Mouse (Mus musculus) embryonic facial prominence, embryonic 13.5 days (tissue): ENCODE results near the gene Plekhd1. TPM values are rescaled to one million over a fixed set of nuclear protein-coding genes. Genes with fewer than 3 reads are reported as not detected.

ENCODE experiments used
- ATAC-seq: fragments of 200-750 bp; cut with Nextera tagmentation; 2 replicates; pipeline ENCODE4 v1.8.0; 2017; ENCODE audit warnings: low read depth; ENCODE audit not compliant: insufficient number of reproducible peaks, insufficient read depth, low FRiP score, low TSS enrichment
- H3K27ac ChIP-seq: fragments of 300-500 bp; sonication (generic); 2 replicates; pipeline ENCODE4 v1.5.1; 2015; ENCODE audit warnings: moderate library complexity, mild to moderate bottlenecking, inconsistent platforms
- H3K27me3 ChIP-seq: fragments of 300-500 bp; sonication (generic); 2 replicates; pipeline ENCODE4 v1.6.1; 2015; ENCODE audit warnings: mild to moderate bottlenecking, inconsistent platforms
- H3K36me3 ChIP-seq: fragments of 300-500 bp; sonication (generic); 2 replicates; pipeline ENCODE4 v1.6.1; 2015; ENCODE audit warnings: mild to moderate bottlenecking, inconsistent platforms
- H3K4me1 ChIP-seq: fragments of 300-500 bp; sonication (generic); 2 replicates; pipeline ENCODE4 v1.6.1; 2015; ENCODE audit warnings: inconsistent platforms
- H3K4me2 ChIP-seq: fragments of 300-500 bp; sonication (generic); 2 replicates; pipeline ENCODE4 v1.6.1; 2015; ENCODE audit warnings: moderate library complexity, mild to moderate bottlenecking, inconsistent platforms
- H3K4me3 ChIP-seq: fragments of 300-500 bp; sonication (generic); 2 replicates; pipeline ENCODE4 v1.5.1; 2015; ENCODE audit warnings: mild to moderate bottlenecking, inconsistent platforms
- H3K9ac ChIP-seq: fragments of 300-500 bp; sonication (generic); 2 replicates; pipeline ENCODE4 v1.6.1; 2015; ENCODE audit warnings: mild to moderate bottlenecking, inconsistent platforms
- H3K9me3 ChIP-seq: fragments of 300-500 bp; sonication (generic); 2 replicates; pipeline ENCODE4 v1.6.1; 2016; ENCODE audit warnings: inconsistent platforms
- WGBS: fragments of 180-500 bp; shearing (Covaris S2); methylation state at CpG from one replicate; pipeline ENCODE4 v1.1.7; 2015; ENCODE audit warnings: mixed read lengths; 5-methylcytosine and 5-hydroxymethylcytosine counted together
- polyA plus RNA-seq: library from polyadenylated mRNA; unstranded; fragments of >200 nt; fragmentation: Nextera tagmentation; extraction: Ambion mirVana; gene quantifications from 2 replicates; pipeline ENCODE4 v1.2.1, GENCODE M21; 2015

Gene Plekhd1
- polyA plus RNA-seq, 1 experiment from 2014 or later: 0.07 TPM

- 8% methylated on average over 13 of the region's 13 CpGs for WGBS
- no peaks in the 10 kb centered on the region for H3K36me3 ChIP-seq
- no peak for ATAC-seq
- H3K27ac ChIP-seq: no peak overlapping the region; the same call in 1 of the 2 replicates
- peak overlapping the region; percentile 88 for H3K4me2 ChIP-seq
- H3K4me3 ChIP-seq: peak overlapping the region; percentile 61
- no peaks in the 10 kb centered on the region for H3K9me3 ChIP-seq
- peaks cover 31% of the 10 kb centered on the region for H3K4me1 ChIP-seq
- H3K27me3 ChIP-seq: peaks cover 57% of the 10 kb centered on the region
- peak overlapping the region; percentile 67 for H3K9ac ChIP-seq
Observed at GRCm38 (mm10) chr12:80759387-80759712, 67.0 kb downstream of the Plekhd1 start.

- no peak overlapping the region; the same call in 1 of the 2 replicates for H3K27ac ChIP-seq
Observed at GRCm38 (mm10) chr12:80759713-80760395, 67.5 kb downstream of the Plekhd1 start.

GRCm38 (mm10) chr12:80760396-80760801 lies 68.0 kb downstream of the Plekhd1 start, which contains the start of gene Ccdc177:
Gene Ccdc177 (minus strand): TSS chr12:80760687.
- Histone ChIP-seq H3K9ac (peak within 1 kb of the TSS; percentile 68), H3K9me3 (no peaks in the 10 kb centered on the region), H3K4me2 (peak within 1 kb of the TSS; percentile 88), H3K36me3 (no peaks in the 10 kb centered on the region), H3K27ac (no peak within 1 kb of the TSS; the same call in 1 of the 2 replicates), H3K4me1 (peaks cover 31% of the 10 kb centered on the region), H3K27me3 (peaks cover 53% of the 10 kb centered on the region), H3K4me3 (peak within 1 kb of the TSS; percentile 61)
- WGBS: under 1% methylated on average over 24 of the region's 24 CpGs
- no peak for ATAC-seq

More at GRCm38 (mm10) chr12:80759713-80760395, 67.5 kb downstream of the Plekhd1 start:
- peaks cover 31% of the 10 kb centered on the region for H3K4me1 ChIP-seq
- no peaks in the 10 kb centered on the region for H3K36me3 ChIP-seq
- H3K27me3 ChIP-seq: peaks cover 57% of the 10 kb centered on the region
- H3K9me3 ChIP-seq: no peaks in the 10 kb centered on the region
- H3K4me2 ChIP-seq: peak overlapping the region; percentile 88
- peak overlapping the region; percentile 61 for H3K4me3 ChIP-seq
- WGBS: 1% methylated on average over 22 of the region's 22 CpGs
- no peak for ATAC-seq
- H3K9ac ChIP-seq: peak overlapping the region; percentile 68

GRCm38 (mm10) chr12:80762982-80763381 lies 70.6 kb downstream of the Plekhd1 start:
- Histone ChIP-seq H3K27me3 (peaks cover 28% of the 10 kb centered on the region), H3K4me1 (peaks cover 23% of the 10 kb centered on the region), H3K9ac (no peak overlapping the region), H3K36me3 (no peaks in the 10 kb centered on the region), H3K27ac (no peak overlapping the region), H3K4me2 (no peak overlapping the region), H3K4me3 (no peak overlapping the region), H3K9me3 (no peaks in the 10 kb centered on the region)
- no peak for ATAC-seq
- WGBS: 86% methylated on average over 5 of the region's 5 CpGs

- 73% methylated on average over 4 of the region's 4 CpGs for WGBS
- Histone ChIP-seq H3K27me3 (peaks cover 16% of the 10 kb centered on the region), H3K4me1 (peaks cover 13% of the 10 kb centered on the region), H3K4me3 (no peak overlapping the region), H3K4me2 (no peak overlapping the region), H3K9me3 (no peaks in the 10 kb centered on the region), H3K36me3 (no peaks in the 10 kb centered on the region), H3K9ac (no peak overlapping the region), H3K27ac (no peak overlapping the region)
- ATAC-seq: no peak
Observed at GRCm38 (mm10) chr12:80764116-80764515, 71.7 kb downstream of the Plekhd1 start.

GRCm38 (mm10) chr12:80769697-80770096 lies 77.3 kb downstream of the Plekhd1 start:
- Histone ChIP-seq H3K4me1 (no peaks in the 10 kb centered on the region), H3K4me2 (0 out of 2 replicates have a peak overlapping the region, but pooled peaks have one; percentile 18), H3K4me3 (no peak overlapping the region), H3K27me3 (no peaks in the 10 kb centered on the region; the same call in 1 of the 2 replicates), H3K27ac (no peak overlapping the region), H3K36me3 (no peaks in the 10 kb centered on the region), H3K9ac (no peak overlapping the region), H3K9me3 (no peaks in the 10 kb centered on the region)
- ATAC-seq: no peak
- WGBS: 19% methylated on average over 11 of the region's 11 CpGs

Other genes with a start within 250 kb of the Plekhd1 start
- 28.1 and 30.5 TPM in 2 replicates for gene Exd2, start 229.5 kb upstream of the Plekhd1 start, polyA plus RNA-seq
- 12.2 and 13.4 TPM in 2 replicates for gene Galnt16, start 174.3 kb upstream of the Plekhd1 start, polyA plus RNA-seq
- 23.4 and 24.2 TPM in 2 replicates for gene Slc39a9, start 48.7 kb upstream of the Plekhd1 start, polyA plus RNA-seq
- gene Erh, start 48.2 kb upstream of the Plekhd1 start, polyA plus RNA-seq: 316 and 333 TPM in 2 replicates
- gene Ccdc177, start 68.1 kb downstream of the Plekhd1 start, polyA plus RNA-seq: 0.25 and 0.42 TPM in 2 replicates
- gene Susd6, start 97.9 kb downstream of the Plekhd1 start, polyA plus RNA-seq: 16.0 and 16.1 TPM in 2 replicates